Mouse (Mus musculus): ENCODE results near the gene Car6. TPM values are rescaled to one million over a fixed set of nuclear protein-coding genes. Genes with fewer than 3 reads are reported as not detected.
A peak's percentile ranks its signal among the peaks of the same experiment; 100 is the strongest.

The Car6 gene
- polyA plus RNA-seq, 1 experiment from 2014 or later, result not detected

- Histone ChIP-seq H3K4me1 (replicated peaks; ENCODE audit: control insufficient read depth, insufficient read depth, low read length) (peaks cover 39% of the 10 kb centered on the region), H3K27me3 (replicated peaks; ENCODE audit: control insufficient read depth, insufficient read depth, low read length) (no peaks in the 10 kb centered on the region), H3K36me3 (ENCODE audit: control insufficient read depth, insufficient read depth) (peaks cover 14% of the 10 kb centered on the region), H3K4me2 (ENCODE audit: low read length) (peak overlapping the region; percentile 79), H3K27ac (ENCODE audit: low read length) (no peak overlapping the region), H3K9me3 (ENCODE audit: control insufficient read depth, low read length) (no peaks in the 10 kb centered on the region), H3K4me3 (replicated peaks; ENCODE audit: low read length) (no peak overlapping the region), H3K9ac (replicated peaks; ENCODE audit: low read depth, low read length) (no peak overlapping the region)
- no peak for ATAC-seq
- 52% methylated on average over 6 of the region's 6 CpGs for WGBS
Observed at GRCm38 (mm10) chr4:150239503-150239902, 38.4 kb upstream of the Car6 start.

GRCm38 (mm10) chr4:150239087-150239480 lies 38.0 kb upstream of the Car6 start:
- 37% methylated on average over 5 of the region's 5 CpGs for WGBS
- peaks cover 39% of the 10 kb centered on the region for H3K4me1 ChIP-seq (replicated peaks; ENCODE audit: control insufficient read depth, insufficient read depth, low read length)

GRCm38 (mm10) chr4:150238433-150239086 lies 37.4 kb upstream of the Car6 start:
- H3K9ac ChIP-seq (replicated peaks; ENCODE audit: low read depth, low read length), result peak overlapping the region; percentile 93
- no peaks in the 10 kb centered on the region for H3K27me3 ChIP-seq (replicated peaks; ENCODE audit: control insufficient read depth, insufficient read depth, low read length)
- H3K9me3 ChIP-seq (ENCODE audit: control insufficient read depth, low read length), result no peaks in the 10 kb centered on the region
- H3K4me1 ChIP-seq (replicated peaks; ENCODE audit: control insufficient read depth, insufficient read depth, low read length), result peaks cover 39% of the 10 kb centered on the region
- no peak for ATAC-seq
- peak overlapping the region; percentile 71 for H3K4me3 ChIP-seq (replicated peaks; ENCODE audit: low read length)
- H3K4me2 ChIP-seq (ENCODE audit: low read length), result peak overlapping the region; percentile 79
- WGBS, result 8% methylated on average over 3 of the region's 3 CpGs
- no peak overlapping the region for H3K27ac ChIP-seq (ENCODE audit: low read length)
- peaks cover 10% of the 10 kb centered on the region for H3K36me3 ChIP-seq (ENCODE audit: control insufficient read depth, insufficient read depth)

More at GRCm38 (mm10) chr4:150239087-150239480, 38.0 kb upstream of the Car6 start:
- no peak for ATAC-seq
- Histone ChIP-seq H3K27me3 (replicated peaks; ENCODE audit: control insufficient read depth, insufficient read depth, low read length) (no peaks in the 10 kb centered on the region), H3K36me3 (ENCODE audit: control insufficient read depth, insufficient read depth) (peaks cover 13% of the 10 kb centered on the region), H3K9me3 (ENCODE audit: control insufficient read depth, low read length) (no peaks in the 10 kb centered on the region), H3K4me3 (replicated peaks; ENCODE audit: low read length) (peak overlapping the region; percentile 71), H3K4me2 (ENCODE audit: low read length) (peak overlapping the region; percentile 79), H3K27ac (ENCODE audit: low read length) (no peak overlapping the region), H3K9ac (replicated peaks; ENCODE audit: low read depth, low read length) (peak overlapping the region; percentile 12; the same call in 1 of the 2 replicates)

GRCm38 (mm10) chr4:150237636-150238361 lies 36.7 kb upstream of the Car6 start:
- Histone ChIP-seq H3K9me3 (ENCODE audit: control insufficient read depth, low read length) (no peaks in the 10 kb centered on the region), H3K36me3 (ENCODE audit: control insufficient read depth, insufficient read depth) (peaks cover 10% of the 10 kb centered on the region), H3K27ac (ENCODE audit: low read length) (peak overlapping the region; percentile 3), H3K9ac (replicated peaks; ENCODE audit: low read depth, low read length) (peak overlapping the region; percentile 93), H3K4me1 (replicated peaks; ENCODE audit: control insufficient read depth, insufficient read depth, low read length) (peaks cover 39% of the 10 kb centered on the region), H3K27me3 (replicated peaks; ENCODE audit: control insufficient read depth, insufficient read depth, low read length) (no peaks in the 10 kb centered on the region), H3K4me3 (replicated peaks; ENCODE audit: low read length) (peak overlapping the region; percentile 71), H3K4me2 (ENCODE audit: low read length) (peak overlapping the region; percentile 79)
- under 1% methylated on average over 21 of the region's 21 CpGs for WGBS
- ATAC-seq, result no peak

- Histone ChIP-seq H3K27me3 (replicated peaks; ENCODE audit: control insufficient read depth, insufficient read depth, low read length) (no peaks in the 10 kb centered on the region), H3K9ac (replicated peaks; ENCODE audit: low read depth, low read length) (peak within 1 kb of the TSS; percentile 93), H3K4me3 (replicated peaks; ENCODE audit: low read length) (peak within 1 kb of the TSS; percentile 71), H3K9me3 (ENCODE audit: control insufficient read depth, low read length) (no peaks in the 10 kb centered on the region), H3K4me2 (ENCODE audit: low read length) (peak within 1 kb of the TSS; percentile 79), H3K27ac (ENCODE audit: low read length) (peak within 1 kb of the TSS; percentile 99), H3K4me1 (replicated peaks; ENCODE audit: control insufficient read depth, insufficient read depth, low read length) (peaks cover 36% of the 10 kb centered on the region), H3K36me3 (ENCODE audit: control insufficient read depth, insufficient read depth) (peaks cover 4% of the 10 kb centered on the region)
- ATAC-seq, result peak; percentile 96
- under 1% methylated on average over 78 of the region's 78 CpGs for WGBS
Observed at GRCm38 (mm10) chr4:150236521-150237481, 35.7 kb upstream of the Car6 start, which contains the start of gene Eno1. Gene Eno1, plus strand, starts transcription at chr4:150236721.

GRCm38 (mm10) chr4:150236031-150236430 lies 34.9 kb upstream of the Car6 start:
- Histone ChIP-seq H3K4me3 (replicated peaks; ENCODE audit: low read length) (peak overlapping the region; percentile 71), H3K27ac (ENCODE audit: low read length) (peak overlapping the region; percentile 99), H3K36me3 (ENCODE audit: control insufficient read depth, insufficient read depth) (0 out of 2 replicates have a peak, but pooled peaks cover under 1% of the 10 kb centered on the region), H3K9me3 (ENCODE audit: control insufficient read depth, low read length) (no peaks in the 10 kb centered on the region), H3K4me2 (ENCODE audit: low read length) (peak overlapping the region; percentile 61), H3K9ac (replicated peaks; ENCODE audit: low read depth, low read length) (peak overlapping the region; percentile 93), H3K4me1 (replicated peaks; ENCODE audit: control insufficient read depth, insufficient read depth, low read length) (peaks cover 33% of the 10 kb centered on the region), H3K27me3 (replicated peaks; ENCODE audit: control insufficient read depth, insufficient read depth, low read length) (no peaks in the 10 kb centered on the region)
- 79% methylated on average over 8 of the region's 8 CpGs for WGBS
- ATAC-seq, result no peak

- ATAC-seq, result no peak
- peaks cover 36% of the 10 kb centered on the region for H3K4me1 ChIP-seq (replicated peaks; ENCODE audit: control insufficient read depth, insufficient read depth, low read length)
Observed at GRCm38 (mm10) chr4:150235585-150235984, 34.5 kb upstream of the Car6 start.

GRCm38 (mm10) chr4:150234599-150235327 lies 33.6 kb upstream of the Car6 start:
- Histone ChIP-seq H3K4me3 (replicated peaks; ENCODE audit: low read length) (no peak overlapping the region), H3K9ac (replicated peaks; ENCODE audit: low read depth, low read length) (no peak overlapping the region), H3K27ac (ENCODE audit: low read length) (peak overlapping the region; percentile 45; the same call in 1 of the 2 replicates), H3K4me2 (ENCODE audit: low read length) (no peak overlapping the region), H3K4me1 (replicated peaks; ENCODE audit: control insufficient read depth, insufficient read depth, low read length) (peaks cover 32% of the 10 kb centered on the region), H3K36me3 (ENCODE audit: control insufficient read depth, insufficient read depth) (no peaks in the 10 kb centered on the region), H3K27me3 (replicated peaks; ENCODE audit: control insufficient read depth, insufficient read depth, low read length) (no peaks in the 10 kb centered on the region), H3K9me3 (ENCODE audit: control insufficient read depth, low read length) (no peaks in the 10 kb centered on the region)
- no peak for ATAC-seq
- 21% methylated on average over 8 of the region's 8 CpGs for WGBS

More at GRCm38 (mm10) chr4:150235585-150235984, 34.5 kb upstream of the Car6 start:
- H3K36me3 ChIP-seq (ENCODE audit: control insufficient read depth, insufficient read depth), result no peaks in the 10 kb centered on the region
- no peak overlapping the region for H3K9ac ChIP-seq (replicated peaks; ENCODE audit: low read depth, low read length)
- H3K4me3 ChIP-seq (replicated peaks; ENCODE audit: low read length), result no peak overlapping the region
- H3K4me2 ChIP-seq (ENCODE audit: low read length), result no peak overlapping the region
- no peak overlapping the region for H3K27ac ChIP-seq (ENCODE audit: low read length)
- 61% methylated on average over 4 of the region's 4 CpGs for WGBS
- H3K9me3 ChIP-seq (ENCODE audit: control insufficient read depth, low read length), result no peaks in the 10 kb centered on the region
- H3K27me3 ChIP-seq (replicated peaks; ENCODE audit: control insufficient read depth, insufficient read depth, low read length), result no peaks in the 10 kb centered on the region
